In genomic region chr2:155573001-155573400, GRCm38 (mm10) we compare ENCODE assay signal across 25 mouse cellular contexts. TPM values are rescaled to one million over a fixed set of nuclear protein-coding genes. Genes with fewer than 3 reads are reported as not detected.
DNase-seq lines count a peak whose midpoint lies in the region; ATAC-seq and TF ChIP-seq lines count a peak whose summit lies in the region.
"Had no signal": no experiment of that assay in that cellular context is flagged by ENCODE, and none has a peak within 500 bp of the region (broad histone marks: within the 10 kb centered on the region; RNA-seq: fewer than 3 reads in every experiment).

No protein-coding gene starts in this region.

- no peaks in the 10 kb centered on the region for H3K27me3 ChIP-seq in lung, embryonic 16.5 days (ENCODE audit: control insufficient read depth, insufficient read depth, low read depth, low read length)
- H3K27me3 ChIP-seq in heart, embryonic 11.5 days (ENCODE audit: control insufficient read depth, insufficient read depth, low read length), result no peaks in the 10 kb centered on the region
- H3K27me3 ChIP-seq in stomach, postnatal 0 days (ENCODE audit: control insufficient read depth, insufficient read depth, low read length), result no peaks in the 10 kb centered on the region
- H3K27me3 ChIP-seq: forebrain, embryonic 13.5 days; heart, embryonic 13.5 days had no signal

- H3K9me3 ChIP-seq in lung, embryonic 16.5 days (ENCODE audit: control insufficient read depth, low read length), result no peaks in the 10 kb centered on the region
- no peaks in the 10 kb centered on the region for H3K9me3 ChIP-seq in heart, embryonic 11.5 days (replicated peaks; ENCODE audit: control insufficient read depth, low read length)
- no peaks in the 10 kb centered on the region for H3K9me3 ChIP-seq in stomach, postnatal 0 days (ENCODE audit: control insufficient read depth, low read length)
- H3K9me3 ChIP-seq: forebrain, embryonic 10.5 days; forebrain, embryonic 13.5 days; heart, embryonic 13.5 days had no signal

- no peak overlapping the region for H3K27ac ChIP-seq in lung, embryonic 16.5 days (ENCODE audit: low read length)
- no peak overlapping the region for H3K27ac ChIP-seq in heart, embryonic 11.5 days (ENCODE audit: low read depth, low read length)
- no peak overlapping the region for H3K27ac ChIP-seq in stomach, postnatal 0 days (replicated peaks)
- H3K27ac ChIP-seq: forebrain, embryonic 10.5 days; forebrain, embryonic 13.5 days; gastrocnemius, adult 2 months; heart, embryonic 13.5 days; hindbrain, embryonic 14.5 days; hindbrain, postnatal 0 days had no signal

- no peak for TF ChIP-seq EP300 in stomach, postnatal 0 days (optimal IDR thresholded peaks at IDR 0.05)

- no peak overlapping the region for H3K4me3 ChIP-seq in lung, embryonic 16.5 days (ENCODE audit: low read length)
- H3K4me3 ChIP-seq in heart, embryonic 11.5 days (ENCODE audit: low read depth, low read length), result no peak overlapping the region
- no peak overlapping the region for H3K4me3 ChIP-seq in stomach, postnatal 0 days (ENCODE audit: low read depth, low read length)
- H3K4me3 ChIP-seq: forebrain, embryonic 10.5 days; forebrain, embryonic 13.5 days; gastrocnemius, adult 2 months; heart, embryonic 13.5 days had no signal

- WGBS in lung, embryonic 16.5 days, result 68% methylated on average over 9 of the region's 9 CpGs
- WGBS in heart, embryonic 11.5 days (ENCODE audit: insufficient replicate concordance), result 76% methylated on average over 9 of the region's 9 CpGs
- WGBS in stomach, postnatal 0 days, result 75% methylated on average over 9 of the region's 9 CpGs

- TF ChIP-seq CTCF in stomach, postnatal 0 days (IDR thresholded peaks at IDR 0.05; ENCODE audit: low read depth), result no peak

- DNase-seq in ZHBTc4 (ENCODE audit: low read depth, low spot score), result peak; percentile 46
- peak; percentile 59 for DNase-seq in lung, postnatal 25 days (ENCODE audit: low spot score)
- no peak for DNase-seq in embryo, embryonic 11 days
- DNase-seq in urinary bladder, postnatal 4 days (ENCODE audit: low spot score in 2 of 2), result no peak
- no peak for DNase-seq in stomach, postnatal 0 days (ENCODE audit: low spot score)
- DNase-seq: adrenal gland, postnatal 10 days; cerebellum, adult 11-12 months; cerebellum, adult 8-10 months; cerebellum, postnatal 10 days; cerebellum, postnatal 36 days; forebrain, postnatal 0 days; gastrocnemius, adult 2 months; gastrocnemius, postnatal 14 days; heart, adult 11 months; heart, postnatal 14 days; heart, postnatal 4 days had no signal

- H3K4me2 ChIP-seq in lung, embryonic 16.5 days (ENCODE audit: low read depth, low read length), result no peak overlapping the region
- no peak overlapping the region for H3K4me2 ChIP-seq in heart, embryonic 11.5 days
- H3K4me2 ChIP-seq in stomach, postnatal 0 days (replicated peaks; ENCODE audit: low read depth), result no peak overlapping the region
- H3K4me2 ChIP-seq: forebrain, embryonic 13.5 days; heart, embryonic 13.5 days; hindbrain, embryonic 14.5 days had no signal

- 0 out of 2 replicates have a peak, but pooled peaks cover 2% of the 10 kb centered on the region for H3K36me3 ChIP-seq in lung, embryonic 16.5 days (ENCODE audit: control insufficient read depth, insufficient read depth, low read length)
- H3K36me3 ChIP-seq in heart, embryonic 11.5 days (ENCODE audit: control insufficient read depth, insufficient read depth, low read length), result 0 out of 2 replicates have a peak, but pooled peaks cover 2% of the 10 kb centered on the region
- H3K36me3 ChIP-seq in stomach, postnatal 0 days (ENCODE audit: control insufficient read depth, insufficient read depth, low read length), result peaks cover under 1% of the 10 kb centered on the region; the same call in 1 of the 2 replicates

- ATAC-seq in lung, embryonic 16.5 days (ENCODE audit: low read depth), result peak; percentile 66; the same call in 1 of the 2 replicates
- ATAC-seq in megakaryocyte, adult 5-6 weeks (ENCODE audit: poor library complexity, severe bottlenecking), result 0 out of 2 replicates have a peak, but pooled peaks have one; percentile 27
- ATAC-seq in heart, embryonic 11.5 days (replicated peaks; ENCODE audit: insufficient number of reproducible peaks, low FRiP score, low TSS enrichment), result no peak
- ATAC-seq in stomach, postnatal 0 days (ENCODE audit: low FRiP score, low TSS enrichment), result no peak
- ATAC-seq: CD4-positive, CD25-positive, alpha-beta regulatory T cell, adult 4 months; forebrain, embryonic 13.5 days; forebrain, postnatal 0 days; hindbrain, postnatal 0 days had no signal

- no peaks in the 10 kb centered on the region for H3K4me1 ChIP-seq in lung, embryonic 16.5 days (replicated peaks; ENCODE audit: control insufficient read depth, insufficient read depth, low read length)
- no peaks in the 10 kb centered on the region for H3K4me1 ChIP-seq in heart, embryonic 11.5 days (ENCODE audit: control insufficient read depth, insufficient read depth, low read length)
- H3K4me1 ChIP-seq in stomach, postnatal 0 days (replicated peaks; ENCODE audit: control insufficient read depth, insufficient read depth), result no peaks in the 10 kb centered on the region
- H3K4me1 ChIP-seq: heart, embryonic 13.5 days had no signal

- H3K9ac ChIP-seq in lung, embryonic 16.5 days (ENCODE audit: low read length), result no peak overlapping the region
- H3K9ac ChIP-seq in heart, embryonic 11.5 days (ENCODE audit: low read depth, low read length), result no peak overlapping the region
- no peak overlapping the region for H3K9ac ChIP-seq in stomach, postnatal 0 days (ENCODE audit: low read length)
- H3K9ac ChIP-seq: forebrain, embryonic 13.5 days; forebrain, postnatal 0 days; heart, embryonic 13.5 days; hindbrain, embryonic 14.5 days had no signal

RNA-seq across cellular contexts. Expression of gene Gss, which starts 19.6 kb away (rescaled TPM):
- 27.7 and 32.0 TPM in 2 replicates for polyA plus RNA-seq in lung, embryonic 16.5 days (2015; fragmentation: Nextera tagmentation; extraction: Ambion mirVana)
- 9.6 and 9.7 TPM in 2 replicates for total RNA-seq in megakaryocyte, adult 5-6 weeks (2015)
- total RNA-seq in megakaryocyte, adult 5-6 weeks (2017), result 13.3 and 17.1 TPM in 2 replicates
- polyA plus RNA-seq in heart, embryonic 11.5 days (2014; fragmentation: Nextera tagmentation; extraction: Ambion mirVana), result 21.4 and 23.6 TPM in 2 replicates
- polyA plus RNA-seq in stomach, postnatal 0 days (2015; fragmentation: Nextera tagmentation; extraction: Ambion mirVana), result 47.9 and 54.2 TPM in 2 replicates

RNA-seq across cellular contexts. Expression of gene Myh7b, which starts 38.0 kb away (rescaled TPM):
- 0.18 and 0.75 TPM in 2 replicates for polyA plus RNA-seq in lung, embryonic 16.5 days (2015; fragmentation: Nextera tagmentation; extraction: Ambion mirVana)
- not detected in 2 replicates for total RNA-seq in megakaryocyte, adult 5-6 weeks (2015)
- total RNA-seq in megakaryocyte, adult 5-6 weeks (2017), result not detected in 2 replicates
- polyA plus RNA-seq in heart, embryonic 11.5 days (2014; fragmentation: Nextera tagmentation; extraction: Ambion mirVana), result 13.0 and 13.6 TPM in 2 replicates
- 0.05 and 0.15 TPM in 2 replicates for polyA plus RNA-seq in stomach, postnatal 0 days (2015; fragmentation: Nextera tagmentation; extraction: Ambion mirVana)
- polyA plus RNA-seq: CD4-positive, CD25-positive, alpha-beta regulatory T cell, adult 4 months had no signal

RNA-seq across cellular contexts. Expression of gene Ggt7, which starts 55.0 kb away (rescaled TPM):
- polyA plus RNA-seq in lung, embryonic 16.5 days (2015; fragmentation: Nextera tagmentation; extraction: Ambion mirVana), result 3.5 TPM in 2 replicates
- total RNA-seq in megakaryocyte, adult 5-6 weeks (2015), result not detected in 2 replicates
- total RNA-seq in megakaryocyte, adult 5-6 weeks (2017), result not detected in 2 replicates
- polyA plus RNA-seq in heart, embryonic 11.5 days (2014; fragmentation: Nextera tagmentation; extraction: Ambion mirVana), result 1.1 and 1.6 TPM in 2 replicates
- 2.6 and 2.9 TPM in 2 replicates for polyA plus RNA-seq in stomach, postnatal 0 days (2015; fragmentation: Nextera tagmentation; extraction: Ambion mirVana)

RNA-seq across cellular contexts. Expression of gene Acss2, which starts 55.3 kb away (rescaled TPM):
- polyA plus RNA-seq in lung, embryonic 16.5 days (2015; fragmentation: Nextera tagmentation; extraction: Ambion mirVana), result 11.0 and 13.6 TPM in 2 replicates
- 8.9 and 9.6 TPM in 2 replicates for total RNA-seq in megakaryocyte, adult 5-6 weeks (2015)
- 12.0 and 13.6 TPM in 2 replicates for total RNA-seq in megakaryocyte, adult 5-6 weeks (2017)
- polyA plus RNA-seq in heart, embryonic 11.5 days (2014; fragmentation: Nextera tagmentation; extraction: Ambion mirVana), result 11.5 and 12.9 TPM in 2 replicates
- 10.3 and 13.6 TPM in 2 replicates for polyA plus RNA-seq in stomach, postnatal 0 days (2015; fragmentation: Nextera tagmentation; extraction: Ambion mirVana)

Comparison
In these comparisons a context has a peak if more than half of its experiments do, and no peak if none do; other contexts are left out.
1. DNase-seq: peak in ZHBTc4 (single experiment) and lung, postnatal 25 days (single experiment); none in embryo, embryonic 11 days (single experiment), urinary bladder, postnatal 4 days (0 of 2) and stomach, postnatal 0 days (single experiment).
2. ATAC-seq: peak in lung, embryonic 16.5 days (single experiment) and megakaryocyte, adult 5-6 weeks (single experiment); none in heart, embryonic 11.5 days (single experiment) and stomach, postnatal 0 days (single experiment).